Mouse (Mus musculus): Measurements from ENCODE around the gene Lhx6. TPM values are rescaled to one million over a fixed set of nuclear protein-coding genes. Genes with fewer than 3 reads are reported as not detected.

Gene Lhx6
- total and polyA plus RNA-seq, 3 experiments, result 0.11 to 0.42 (median 0.31) TPM

DNA sequence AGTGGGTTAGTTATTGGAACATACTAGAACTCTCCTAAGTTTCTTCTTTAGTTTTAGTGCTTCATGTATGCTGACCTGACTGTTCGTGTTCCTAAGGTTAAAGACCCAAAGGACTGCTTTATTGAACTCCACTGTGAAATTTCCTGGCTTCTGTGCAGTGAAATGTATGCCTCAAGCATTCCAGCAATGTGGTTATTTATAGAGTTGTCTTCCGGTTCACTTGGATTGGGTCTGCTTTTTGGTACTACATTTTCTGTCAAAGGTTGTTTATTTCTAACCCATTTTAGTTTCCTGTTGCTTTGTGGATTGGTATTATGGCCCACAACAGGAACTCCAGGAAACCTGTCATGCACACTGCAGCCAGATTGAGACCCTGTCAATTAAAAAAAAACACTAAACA is 33.9 kb upstream of the Lhx6 start:
- in situ Hi-C loops (cut with MboI; ENCODE audit: low pct_ligation_motif_present, low pct_unique_long_range_greater_than_20kb, low sequenced_read_pairs) (no loop called here), dilution Hi-C loops (cut with MboI; ENCODE audit: extremely low pct_ligation_motif_present, extremely low pct_unique_long_range_greater_than_20kb, low sequenced_read_pairs) (no loop called here)
- Histone ChIP-seq H3K79me2 (replicated peaks; ENCODE audit: control insufficient read depth, extremely low read depth, insufficient read depth, poor library complexity, severe bottlenecking) (peaks cover 20% of the 10 kb centered on the region), H3K27me3 (replicated peaks) (no peaks in the 10 kb centered on the region), H3K9ac (ENCODE audit: insufficient read depth, low read depth) (no peak overlapping the region), H3K36me3 (replicated peaks in 1 of 2; ENCODE audit: control insufficient read depth in 1 of 2, insufficient read depth in 1 of 2, low read length in 1 of 2) (peaks cover 12 to 46% of the 10 kb centered on the region in 2 experiments), H3K27ac (ENCODE audit: insufficient read depth, low read depth) (no peak overlapping the region), H3K4me3 (replicated peaks in 1 of 3; ENCODE audit: low read depth in 2 of 3, low read length in 2 of 3, poor library complexity in 1 of 3) (no peak overlapping the region), H3K4me2 (ENCODE audit: insufficient read depth, low read depth, poor library complexity, severe bottlenecking) (no peak overlapping the region), H3K4me1 (ENCODE audit: control insufficient read depth in 1 of 2, insufficient read depth in 2 of 2) (peaks cover 0 to 16% of the 10 kb centered on the region in 2 experiments; a peak in 2 of 4 replicates), H3K9me3 (replicated peaks; ENCODE audit: low read length) (no peaks in the 10 kb centered on the region)
- no peak for DNase-seq (ENCODE audit: extremely low read depth)
- no peak for TF ChIP-seq JUND (conservative IDR thresholded peaks at IDR 0.05; ENCODE audit: low read depth, low read length)
- no peak for TF ChIP-seq CHD2 (IDR thresholded peaks at IDR 0.05; ENCODE audit: low read length)
- TF ChIP-seq POLR2A (IDR thresholded peaks at IDR 0.05; ENCODE audit: low read depth, low read length), result no peak
- no peak for TF ChIP-seq ZMIZ1 (IDR thresholded peaks at IDR 0.05; ENCODE audit: low read depth, low read length)
- TF ChIP-seq ZNF384 (IDR thresholded peaks at IDR 0.05; ENCODE audit: low read depth, low read length), result no peak
- no peak for TF ChIP-seq SIN3A (IDR thresholded peaks at IDR 0.05; ENCODE audit: low read length)
- no peak for TF ChIP-seq CHD1 (IDR thresholded peaks at IDR 0.05; ENCODE audit: low read depth, low read length)

DNA sequence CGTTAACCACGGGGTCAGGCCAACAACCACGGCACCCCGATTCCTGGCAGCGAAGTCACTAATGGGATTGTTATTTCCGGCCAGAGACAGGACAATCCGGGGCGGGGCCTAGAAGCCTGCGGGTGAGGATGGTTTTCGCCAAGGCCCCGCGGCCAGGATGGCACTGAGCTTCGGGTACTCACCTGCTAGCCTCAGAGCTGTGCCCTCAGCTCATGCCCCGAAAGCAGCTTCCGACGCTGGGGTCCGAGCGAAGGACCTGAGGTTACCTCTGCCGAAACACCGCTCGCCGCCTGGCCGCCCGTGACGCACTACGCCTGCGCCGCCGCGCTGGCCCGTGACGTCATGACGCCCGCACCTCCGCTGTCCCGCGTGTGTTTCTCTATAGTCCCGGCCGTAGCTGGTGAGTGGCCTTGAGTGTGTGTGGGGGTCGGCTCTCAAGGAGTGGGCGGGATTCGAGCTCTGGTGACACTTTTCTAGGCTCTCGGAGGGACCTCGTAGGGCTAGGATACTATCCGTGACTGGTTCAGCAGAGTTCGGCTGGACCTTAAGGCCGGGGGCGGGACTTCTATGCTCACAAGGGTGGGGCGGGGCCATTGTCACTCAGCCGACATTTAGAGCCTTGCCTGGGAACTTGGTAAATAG is 31.2 kb upstream of the Lhx6 start, which contains the start of the genes Mrrf and Rbm18:
TSS of gene Mrrf (plus strand) at position 90 of the 642 bp plus-strand sequence.
TSS of gene Rbm18 (minus strand) at position 474 of the 642 bp plus-strand sequence.
- Histone ChIP-seq H3K79me2 (replicated peaks; ENCODE audit: control insufficient read depth, extremely low read depth, insufficient read depth, poor library complexity, severe bottlenecking) (peaks cover 22% of the 10 kb centered on the region), H3K9me3 (replicated peaks; ENCODE audit: low read length) (no peaks in the 10 kb centered on the region), H3K27me3 (replicated peaks) (no peaks in the 10 kb centered on the region), H3K9ac (ENCODE audit: insufficient read depth, low read depth) (peak within 1 kb of the TSS; percentile 47), H3K36me3 (replicated peaks in 1 of 2; ENCODE audit: control insufficient read depth in 1 of 2, insufficient read depth in 1 of 2, low read length in 1 of 2) (peaks cover 20 to 46% of the 10 kb centered on the region in 2 experiments), H3K4me2 (ENCODE audit: insufficient read depth, low read depth, poor library complexity, severe bottlenecking) (peak within 1 kb of the TSS; percentile 85), H3K4me3 (replicated peaks in 1 of 3; ENCODE audit: low read depth in 2 of 3, low read length in 2 of 3, poor library complexity in 1 of 3) (peak within 1 kb of the TSS; percentile 74 to 89 (median 88)), H3K4me1 (ENCODE audit: control insufficient read depth in 1 of 2, insufficient read depth in 2 of 2) (peaks cover 0 to 16% of the 10 kb centered on the region in 2 experiments; a peak in 2 of 4 replicates), H3K27ac (ENCODE audit: insufficient read depth, low read depth) (peak within 1 kb of the TSS; percentile 47)
- DNase-seq (ENCODE audit: extremely low read depth), result peak; percentile 83
- dilution Hi-C loops (cut with MboI; ENCODE audit: extremely low pct_ligation_motif_present, extremely low pct_unique_long_range_greater_than_20kb, low sequenced_read_pairs), result no loop called here
- in situ Hi-C loops (cut with MboI; ENCODE audit: low pct_ligation_motif_present, low pct_unique_long_range_greater_than_20kb, low sequenced_read_pairs), result no loop called here
- TF ChIP-seq TBP (conservative IDR thresholded peaks at IDR 0.05; ENCODE audit: low read depth, low read length), result peak; percentile 42; the same call in 1 of the 2 replicates
- TF ChIP-seq ETS1 (conservative IDR thresholded peaks at IDR 0.05; ENCODE audit: low read depth, low read length), result no peak
- no peak for TF ChIP-seq ZKSCAN1 (IDR thresholded peaks at IDR 0.05; ENCODE audit: borderline replicate concordance, low read depth, low read length)
- TF ChIP-seq BHLHE40 (IDR thresholded peaks at IDR 0.05; ENCODE audit: low read depth, low read length), result 0 out of 2 replicates have a peak, but pooled peaks have one; percentile 9
- peak; percentile 63 for TF ChIP-seq ZMIZ1 (IDR thresholded peaks at IDR 0.05; ENCODE audit: low read depth, low read length)
- TF ChIP-seq MAX (IDR thresholded peaks at IDR 0.05; ENCODE audit: low read length), result peak; percentile 66
- no peak for TF ChIP-seq MAFK (IDR thresholded peaks at IDR 0.05; ENCODE audit: insufficient replicate concordance, low read length)
- no peak for TF ChIP-seq JUN (IDR thresholded peaks at IDR 0.05; ENCODE audit: insufficient read depth, low read depth, low read length)
- TF ChIP-seq PAX5 (IDR thresholded peaks at IDR 0.05; ENCODE audit: low read length), result no peak
- TF ChIP-seq JUND (conservative IDR thresholded peaks at IDR 0.05; ENCODE audit: low read depth, low read length), result no peak
- TF ChIP-seq EP300 (IDR thresholded peaks at IDR 0.05; ENCODE audit: low read length), result no peak
- TF ChIP-seq POLR2AphosphoS2 (IDR thresholded peaks at IDR 0.05; ENCODE audit: low read depth, low read length), result no peak
- TF ChIP-seq MAZ (IDR thresholded peaks at IDR 0.05; ENCODE audit: low read depth, low read length), result peak; percentile 53; the same call in 1 of the 2 replicates
- no peak for TF ChIP-seq USF1 (IDR thresholded peaks at IDR 0.05; ENCODE audit: low read depth, low read length)
- TF ChIP-seq GABPA (IDR thresholded peaks at IDR 0.05; ENCODE audit: insufficient replicate concordance, low read depth, low read length), result peak; percentile 46
- no peak for TF ChIP-seq CHD1 (IDR thresholded peaks at IDR 0.05; ENCODE audit: low read depth, low read length)
- TF ChIP-seq HCFC1 (IDR thresholded peaks at IDR 0.05; ENCODE audit: low read depth, low read length), result peak; percentile 83
- no peak for TF ChIP-seq RAD21 (IDR thresholded peaks at IDR 0.05; ENCODE audit: low read depth, low read length)
- TF ChIP-seq TCF12 (IDR thresholded peaks at IDR 0.05; ENCODE audit: low read depth, low read length), result peak; percentile 71; the same call in 1 of the 2 replicates
- peak; percentile 48; the same call in 1 of the 2 replicates for TF ChIP-seq ELF1 (IDR thresholded peaks at IDR 0.05; ENCODE audit: low read depth, low read length)
- TF ChIP-seq CHD2 (IDR thresholded peaks at IDR 0.05; ENCODE audit: low read length), result peak; percentile 74
- TF ChIP-seq MXI1 (IDR thresholded peaks at IDR 0.05; ENCODE audit: low read depth, low read length), result peak; percentile 83
- TF ChIP-seq MEF2A (IDR thresholded peaks at IDR 0.05; ENCODE audit: borderline replicate concordance, low read depth, low read length), result 0 out of 2 replicates have a peak, but pooled peaks have one; percentile 33
- TF ChIP-seq ZNF384 (IDR thresholded peaks at IDR 0.05; ENCODE audit: low read depth, low read length), result no peak
- TF ChIP-seq IRF4 (IDR thresholded peaks at IDR 0.05; ENCODE audit: low read depth, low read length), result no peak; the same call in 1 of the 2 replicates
- TF ChIP-seq NELFE (IDR thresholded peaks at IDR 0.05; ENCODE audit: low read depth, low read length), result peak; percentile 64
- TF ChIP-seq NRF1 (IDR thresholded peaks at IDR 0.05; ENCODE audit: low read depth, low read length), result peak; percentile 82
- TF ChIP-seq SMC3 (IDR thresholded peaks at IDR 0.05; ENCODE audit: low read depth, low read length), result no peak
- TF ChIP-seq RCOR1 (conservative IDR thresholded peaks at IDR 0.05; ENCODE audit: low read depth, low read length), result no peak

All from CH12.LX (cell line).